Mouse (Mus musculus): Measurements from ENCODE around the gene Birc5. TPM values are rescaled to one million over a fixed set of nuclear protein-coding genes. Genes with fewer than 3 reads are reported as not detected.
A peak's percentile ranks its signal among the peaks of the same experiment; 100 is the strongest.
"Not testable (repeated sequence)": the region's sequence is repeated elsewhere in the genome, so short reads cannot be mapped to it uniquely, and the experiment has no call there.

Gene Birc5
- total RNA-seq (2021): 10 to 100 TPM; 11.4 to 13.2 TPM
- long read RNA-seq, experiment 1, transcript Birc5-201 (4 exons, 947 nt): major isoform, 11 of 12 reads
- long read RNA-seq, experiment 1, partial matches to known transcripts: 0 of 12 reads
- long read RNA-seq, experiment 1, other reads (novel, unspliced or antisense): 1 of 12 reads
- long read RNA-seq, experiment 2, transcript Birc5-201 (4 exons, 947 nt): major isoform, 8 of 10 reads
- long read RNA-seq, experiment 2, partial matches to known transcripts: 0 of 10 reads
- long read RNA-seq, experiment 2, other reads (novel, unspliced or antisense): 2 of 10 reads

GRCm38 (mm10) chr11:117848985-117849671 is at the start of gene Birc5:
TSS of gene Birc5 (plus strand) at chr11:117849251.
- DNase-seq: peak; percentile 95

GRCm38 (mm10) chr11:117800038-117800437 is 49.0 kb upstream of the Birc5 start:
- DNase-seq: no peak

- DNase-seq: no peak
Observed at GRCm38 (mm10) chr11:117801650-117802049, 47.4 kb upstream of the Birc5 start.

- DNase-seq: no peak
Observed at GRCm38 (mm10) chr11:117803166-117803688, 45.8 kb upstream of the Birc5 start.

GRCm38 (mm10) chr11:117806781-117807180 is 42.3 kb upstream of the Birc5 start:
- no peak for DNase-seq

GRCm38 (mm10) chr11:117809407-117810311 is 39.4 kb upstream of the Birc5 start, which contains the start of the genes Gm20708 and Syngr2:
TSS of gene Gm20708 (plus strand) at chr11:117809668.
TSS of gene Syngr2 (plus strand) at chr11:117809668.
- peak; percentile 77 for DNase-seq

GRCm38 (mm10) chr11:117810401-117811046 is 38.5 kb upstream of the Birc5 start:
- DNase-seq: peak; percentile 88

GRCm38 (mm10) chr11:117813867-117814266 is 35.2 kb upstream of the Birc5 start:
- DNase-seq: no peak

GRCm38 (mm10) chr11:117814704-117815366 is 34.2 kb upstream of the Birc5 start:
- DNase-seq: no peak

- DNase-seq: not testable (repeated sequence)
Observed at GRCm38 (mm10) chr11:117815850-117816249, 33.2 kb upstream of the Birc5 start.

GRCm38 (mm10) chr11:117816389-117816996 is 32.6 kb upstream of the Birc5 start:
- no peak for DNase-seq

GRCm38 (mm10) chr11:117819095-117819494 is 30.0 kb upstream of the Birc5 start:
- no peak for DNase-seq

- no peak for DNase-seq
Observed at GRCm38 (mm10) chr11:117820173-117820572, 28.9 kb upstream of the Birc5 start.

- DNase-seq: no peak
Observed at GRCm38 (mm10) chr11:117821868-117822267, 27.2 kb upstream of the Birc5 start.

- peak; percentile 51 for DNase-seq
Observed at GRCm38 (mm10) chr11:117822728-117823241, 26.3 kb upstream of the Birc5 start.

- DNase-seq: no peak
Observed at GRCm38 (mm10) chr11:117823411-117823810, 25.6 kb upstream of the Birc5 start.

GRCm38 (mm10) chr11:117824060-117824969 is 24.7 kb upstream of the Birc5 start:
- DNase-seq: peak; percentile 79

GRCm38 (mm10) chr11:117825333-117826101 is 23.5 kb upstream of the Birc5 start, which contains the start of the genes Afmid and Tk1:
TSS of gene Afmid (plus strand) at chr11:117825924.
TSS of gene Tk1 (minus strand) at chr11:117826092.
- peak; percentile 57 for DNase-seq
